Mouse (Mus musculus): ENCODE measurements around the gene Tpcn2.

Gene Tpcn2

GRCm38 (mm10) chr7:145197711-145198110 is 86.1 kb downstream of the Tpcn2 start:
- DNase-seq = no peak

- DNase-seq = no peak
These were observed 86.8 kb downstream of the Tpcn2 start for GRCm38 (mm10) chr7:145197042-145197441.

DNA sequence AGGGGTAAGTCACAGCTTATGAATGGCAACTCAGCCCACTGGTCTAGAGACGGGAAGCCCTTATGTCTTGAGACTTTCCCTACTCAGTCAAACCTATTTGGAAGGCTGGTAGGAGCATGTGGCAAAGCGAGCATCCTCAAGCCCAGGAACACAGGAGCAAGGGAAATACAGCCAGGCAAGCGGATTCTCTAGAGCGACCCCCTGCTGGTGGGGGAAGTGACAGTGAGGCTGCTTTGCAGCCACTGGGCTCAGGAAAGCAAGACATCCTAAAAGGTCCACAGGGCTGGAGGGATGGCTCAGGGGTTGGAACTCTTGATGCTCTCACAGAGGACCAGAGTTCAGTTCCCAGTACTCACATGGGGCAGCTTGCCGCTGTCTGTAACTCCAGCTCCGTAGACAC is 87.5 kb downstream of the Tpcn2 start:
- no peak for DNase-seq

GRCm38 (mm10) chr7:145195186-145195927 is 88.5 kb downstream of the Tpcn2 start:
- no peak for DNase-seq

GRCm38 (mm10) chr7:145194455-145195161 is 89.2 kb downstream of the Tpcn2 start:
- no peak for DNase-seq

- no peak for DNase-seq
These were observed 91.0 kb downstream of the Tpcn2 start for GRCm38 (mm10) chr7:145192836-145193235.

DNA sequence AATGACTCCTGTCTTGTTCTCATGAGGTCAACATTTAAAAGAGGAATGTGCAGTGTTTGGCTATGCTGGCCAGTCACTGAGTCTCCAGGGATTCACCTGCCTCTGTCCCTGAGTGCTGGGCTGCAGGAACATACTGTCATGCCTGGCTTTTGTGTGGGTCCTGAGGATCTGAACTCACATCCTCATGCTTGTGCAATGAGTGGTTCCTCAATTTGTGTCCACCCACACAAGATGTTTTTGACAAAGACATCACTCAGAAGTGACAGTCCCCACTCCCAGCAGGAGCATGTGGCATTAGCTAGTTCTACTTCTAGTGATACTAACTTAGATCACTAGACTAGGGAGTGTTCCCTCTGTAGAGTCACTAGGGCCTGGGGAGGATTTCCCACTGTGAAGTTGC is 93.3 kb downstream of the Tpcn2 start:
- DNase-seq = no peak

GRCm38 (mm10) chr7:145189342-145189741 is 94.5 kb downstream of the Tpcn2 start:
- DNase-seq = no peak

- DNase-seq = no peak
These were observed 96.0 kb downstream of the Tpcn2 start for GRCm38 (mm10) chr7:145187802-145188201.

DNA sequence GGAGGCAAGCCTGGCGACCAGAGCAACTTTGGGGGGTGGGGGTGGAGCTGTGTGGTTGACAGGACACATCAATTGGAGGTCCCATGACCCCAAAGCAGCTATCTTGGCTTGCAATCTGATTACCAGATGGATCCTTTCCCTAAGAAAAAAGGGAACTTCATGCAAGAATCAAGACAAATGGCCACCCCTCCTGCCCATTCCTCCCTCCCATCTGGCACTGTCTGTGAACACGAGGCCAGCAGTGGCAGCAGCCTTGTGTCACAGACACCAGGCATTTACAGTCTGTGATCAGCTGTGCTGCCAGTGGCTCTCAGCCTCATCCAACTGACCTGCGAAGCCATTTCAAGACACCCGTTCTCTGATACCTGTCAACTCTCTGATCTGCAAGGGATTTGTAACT is 101.4 kb downstream of the Tpcn2 start:
- no peak for DNase-seq

- no peak for DNase-seq
These were observed 102.3 kb downstream of the Tpcn2 start for GRCm38 (mm10) chr7:145181376-145182034.

DNA sequence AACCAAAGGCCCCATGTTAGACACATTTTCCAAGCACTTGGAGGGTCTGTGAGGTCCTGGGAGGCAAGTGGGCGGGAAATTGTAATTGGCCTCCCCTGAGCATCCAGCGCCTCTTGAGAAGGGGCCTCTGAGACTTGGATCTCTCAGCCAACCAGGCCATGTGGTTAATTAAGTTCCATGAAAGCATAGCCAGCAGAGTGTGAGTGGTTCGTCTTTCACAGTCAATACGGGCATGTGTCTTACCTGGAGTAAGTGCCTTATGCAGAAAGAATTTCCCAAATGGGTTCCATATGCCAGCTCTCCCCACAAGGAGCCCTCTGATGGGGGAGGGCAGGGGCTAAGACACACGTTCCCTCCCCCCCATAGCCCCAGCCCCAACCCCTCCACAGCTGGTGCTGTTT is 104.1 kb downstream of the Tpcn2 start:
- no peak for DNase-seq

GRCm38 (mm10) chr7:145176750-145177589 is 106.8 kb downstream of the Tpcn2 start:
- no peak for DNase-seq

DNA sequence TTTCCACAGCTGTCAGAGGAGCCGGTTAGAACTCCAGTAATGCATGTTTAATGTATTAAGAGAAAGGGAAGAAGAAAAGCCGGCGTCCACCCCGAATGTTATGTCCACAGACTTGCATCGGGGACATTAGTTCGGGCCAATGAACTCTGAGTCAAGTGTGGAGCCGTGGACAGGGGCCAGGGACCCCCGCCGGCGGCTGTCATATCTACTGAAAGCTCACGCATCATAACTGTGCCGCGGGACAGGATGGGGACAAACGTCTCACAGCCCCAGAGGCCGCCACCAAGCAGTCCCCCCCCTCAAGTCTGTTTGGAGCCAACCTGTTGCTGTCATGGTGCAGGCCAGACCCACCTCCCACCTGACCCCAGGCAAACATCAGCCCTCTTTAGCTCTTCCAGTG is 110.2 kb downstream of the Tpcn2 start:
- DNase-seq = no peak

- no peak for DNase-seq
These were observed 110.7 kb downstream of the Tpcn2 start for GRCm38 (mm10) chr7:145173116-145173515.

GRCm38 (mm10) chr7:145169703-145170102 is 114.1 kb downstream of the Tpcn2 start:
- DNase-seq = no peak

GRCm38 (mm10) chr7:145159283-145160240 is 124.2 kb downstream of the Tpcn2 start:
- DNase-seq = no peak

- DNase-seq = no peak
These were observed 128.1 kb downstream of the Tpcn2 start for GRCm38 (mm10) chr7:145155666-145156065.

DNA sequence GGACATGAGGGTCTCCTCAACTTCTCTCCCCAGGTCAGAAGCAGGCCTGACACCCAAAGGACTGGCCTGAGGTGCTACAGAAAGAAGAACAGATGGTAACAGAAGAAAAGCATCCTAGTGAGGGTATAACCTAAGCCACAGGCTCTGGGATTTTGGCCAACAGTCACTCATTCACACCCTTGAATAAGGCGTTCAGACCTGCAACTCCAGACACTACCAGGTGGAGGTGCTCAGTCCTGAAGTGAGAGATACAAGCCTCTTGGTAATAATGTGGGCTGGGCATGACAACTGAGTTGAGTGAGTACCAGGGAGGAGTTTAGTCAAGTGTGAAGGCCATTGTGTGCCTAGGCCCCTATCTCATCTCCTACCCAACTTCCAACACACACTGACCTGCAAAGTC is 129.7 kb downstream of the Tpcn2 start:
- DNase-seq = no peak

GRCm38 (mm10) chr7:145151845-145152244 is 132.0 kb downstream of the Tpcn2 start:
- no peak for DNase-seq

GRCm38 (mm10) chr7:145148902-145149301 is 134.9 kb downstream of the Tpcn2 start:
- no peak for DNase-seq
